In the genomic region with DNA sequence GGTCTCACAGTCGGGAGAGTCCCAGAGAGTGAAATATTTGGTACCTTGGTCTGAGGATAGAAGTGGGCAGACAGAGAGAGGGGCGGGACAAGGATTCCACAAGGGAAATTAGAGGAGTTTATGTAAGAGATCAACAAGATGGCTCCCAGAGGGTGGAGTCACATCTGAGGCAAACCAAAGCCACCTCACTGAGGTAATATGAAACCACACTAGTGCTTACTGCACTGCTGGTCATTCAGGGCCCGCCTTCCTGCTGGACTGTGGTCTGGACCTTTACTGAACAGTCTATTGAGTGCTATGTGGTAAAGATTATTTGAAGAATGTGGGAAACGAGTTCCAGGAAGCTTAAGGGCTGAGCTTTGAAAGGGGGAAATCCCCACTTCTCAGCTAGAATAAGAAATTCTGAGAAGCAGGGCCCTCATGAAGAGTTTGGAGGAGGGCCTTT, we compare ENCODE assay signal across 12 mouse cellular contexts. TPM values are rescaled to one million over a fixed set of nuclear protein-coding genes. Genes with fewer than 3 reads are reported as not detected.
DNase-seq lines count a peak whose midpoint lies in the region; ATAC-seq and TF ChIP-seq lines count a peak whose summit lies in the region.
"Had no signal": no experiment of that assay in that cellular context is flagged by ENCODE, and none has a peak within 500 bp of the region (broad histone marks: within the 10 kb centered on the region; RNA-seq: fewer than 3 reads in every experiment).

No protein-coding gene starts in this region.

- H3K4me1 ChIP-seq in lung, postnatal 0 days (ENCODE audit: insufficient read depth, low read depth, low read length) = no peaks in the 10 kb centered on the region

- H3K9ac ChIP-seq in lung, postnatal 0 days (replicated peaks; ENCODE audit: low read depth) = no peak overlapping the region

- ATAC-seq in lung, postnatal 0 days = peak; percentile 97

- H3K9me3 ChIP-seq in lung, postnatal 0 days (ENCODE audit: low read length) = no peaks in the 10 kb centered on the region

- no peak overlapping the region for H3K4me3 ChIP-seq in lung, postnatal 0 days (ENCODE audit: low read depth, low read length)

- no peaks in the 10 kb centered on the region for H3K27me3 ChIP-seq in lung, postnatal 0 days (replicated peaks; ENCODE audit: insufficient read depth, low read length)

- WGBS in lung, postnatal 0 days = 38% methylated on average over 4 of the region's 4 CpGs

- no peak overlapping the region; the same call in 1 of the 2 replicates for H3K4me2 ChIP-seq in lung, postnatal 0 days (replicated peaks; ENCODE audit: low read depth, low read length)

- TF ChIP-seq EP300 in lung, postnatal 0 days (IDR thresholded peaks at IDR 0.05) = no peak

- no peaks in the 10 kb centered on the region for H3K36me3 ChIP-seq in lung, postnatal 0 days (ENCODE audit: insufficient read depth, low read length)

- H3K27ac ChIP-seq in lung, postnatal 0 days (ENCODE audit: low read length) = peak overlapping the region; percentile 84

- no peak for TF ChIP-seq CTCF in lung, postnatal 0 days (IDR thresholded peaks at IDR 0.05)

- DNase-seq in 3T3-L1 (ENCODE audit: low read depth, low spot score) = peak; percentile 97
- peak; percentile 29 for DNase-seq in ES-CJ7 (ENCODE audit: low read depth, low spot score)
- peak; percentile 57 for DNase-seq in induced T-regulatory cell, adult 2 months (ENCODE audit: low read depth)
- peak; percentile 89 for DNase-seq in lung, postnatal 0 days (ENCODE audit: low spot score)
- DNase-seq in adrenal gland, postnatal 10 days = no peak
- no peak for DNase-seq in neural tube, embryonic 10.5 days (ENCODE audit: extremely low spot score, low spot score)
- no peak for DNase-seq in gastrocnemius, postnatal 10 days
- DNase-seq: cerebellum, adult 9-11 months; gastrocnemius, postnatal 14 days; heart, postnatal 10 days; left cerebral cortex, postnatal 4 days had no signal

RNA-seq across cellular contexts. Expression of a gene that starts 17.9 kb away (rescaled TPM):
- 2.2 and 5.4 TPM in 2 replicates for polyA plus RNA-seq in lung, postnatal 0 days (2015; fragmentation: Nextera tagmentation; extraction: Ambion mirVana)
- total RNA-seq in adrenal gland, postnatal 10 days (2021) = under 1 TPM; 0.06 to 0.12 TPM
- total RNA-seq in gastrocnemius, postnatal 10 days (2021) = not detected
- total RNA-seq: gastrocnemius, postnatal 14 days had no signal
- polyA plus RNA-seq: neural tube, embryonic 11.5 days had no signal

Comparison
In these comparisons a context has a peak if more than half of its experiments do, and no peak if none do; other contexts are left out.
1. DNase-seq: peak in 3T3-L1 (single experiment), ES-CJ7 (single experiment), induced T-regulatory cell, adult 2 months (single experiment) and lung, postnatal 0 days (single experiment); none in adrenal gland, postnatal 10 days (single experiment), neural tube, embryonic 10.5 days (single experiment) and gastrocnemius, postnatal 10 days (single experiment).